Mouse (Mus musculus) cerebellum, adult 8-10 months (tissue): ENCODE measurements around the gene Mrpl58.
"Not testable (repeated sequence)": the region's sequence is repeated elsewhere in the genome, so short reads cannot be mapped to it uniquely, and the experiment has no call there.

Source experiments
- DNase-seq: peaks from one replicate; pipeline ENCODE4 v3.0.0; 2022

Gene Mrpl58

DNA sequence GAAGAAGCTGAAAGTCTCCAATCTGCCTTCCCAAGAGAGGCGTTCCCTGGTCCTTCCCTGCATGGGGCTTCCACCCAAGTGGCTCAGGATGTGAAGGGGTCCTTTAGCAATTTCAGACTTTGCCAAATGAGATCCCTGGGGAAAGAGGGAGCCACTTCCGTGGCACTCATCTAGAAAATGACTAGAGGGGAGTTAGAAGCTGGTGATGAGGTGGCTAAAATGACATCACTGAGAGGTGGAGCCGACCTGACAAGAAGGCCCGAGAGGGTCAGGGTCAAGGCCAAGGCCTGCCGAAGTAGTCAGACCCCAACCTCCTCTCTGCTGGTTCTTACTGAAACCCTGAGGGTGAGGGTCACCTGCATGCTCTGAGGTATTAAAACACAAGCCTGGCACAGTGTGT, 20.7 kb upstream of the Mrpl58 start:
- no peak for DNase-seq

DNA sequence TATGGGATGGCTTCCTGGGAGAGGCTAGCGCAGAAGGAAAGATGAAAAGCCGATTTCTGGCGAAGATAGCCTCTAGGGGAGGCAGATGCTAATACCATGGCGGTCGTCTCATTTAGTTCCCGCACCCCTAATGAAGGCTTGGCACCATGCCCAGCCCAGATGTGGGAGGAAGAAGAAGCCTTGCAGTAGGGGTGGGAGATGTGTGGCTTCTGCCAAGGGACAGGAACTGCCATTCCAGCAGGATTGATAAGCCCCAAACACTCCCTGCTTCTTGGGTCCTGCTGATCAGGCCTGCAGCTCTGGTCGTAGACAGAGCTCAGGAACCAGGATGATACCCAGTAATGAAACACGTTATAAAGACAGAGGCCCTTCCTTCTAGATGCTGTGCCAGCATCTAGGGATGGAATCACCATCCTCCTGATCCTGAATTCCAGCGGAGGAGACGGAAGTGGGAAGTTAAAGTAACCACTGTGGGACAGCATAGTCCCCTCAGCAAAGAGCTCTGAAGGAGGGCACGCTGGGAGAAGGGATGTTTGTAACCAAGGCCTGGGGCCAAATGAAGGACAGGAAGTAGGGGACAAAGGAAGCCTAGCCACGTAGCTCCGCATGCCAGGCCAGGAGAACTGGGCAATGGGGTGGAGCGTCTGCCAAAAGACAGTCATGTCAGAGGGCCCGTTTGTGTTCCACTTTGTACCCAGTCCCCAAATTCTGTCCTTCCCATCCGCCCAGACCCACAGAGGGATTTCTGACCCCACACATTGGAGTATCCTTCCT, 19.7 kb upstream of the Mrpl58 start:
- no peak for DNase-seq

DNA sequence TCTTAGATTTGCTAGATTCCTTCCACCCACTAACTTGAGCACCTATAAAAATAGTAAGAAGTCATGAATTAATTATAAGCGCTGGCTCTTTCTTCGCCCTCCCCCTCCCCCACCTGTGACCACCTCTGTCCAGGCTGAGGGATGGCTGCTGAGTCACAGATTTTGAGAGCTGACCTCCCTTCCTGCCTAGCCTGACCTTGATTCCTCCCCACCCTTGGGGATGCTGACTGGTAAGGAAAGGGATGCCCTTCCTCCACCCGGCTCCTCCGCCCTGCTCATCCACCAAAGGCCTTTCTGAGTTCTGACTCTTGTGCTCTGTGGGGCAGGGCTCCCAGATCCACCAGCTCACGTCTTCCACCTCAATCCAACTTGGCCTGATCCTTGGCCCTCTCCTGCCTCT, 19.0 kb upstream of the Mrpl58 start:
- DNase-seq: no peak

DNA sequence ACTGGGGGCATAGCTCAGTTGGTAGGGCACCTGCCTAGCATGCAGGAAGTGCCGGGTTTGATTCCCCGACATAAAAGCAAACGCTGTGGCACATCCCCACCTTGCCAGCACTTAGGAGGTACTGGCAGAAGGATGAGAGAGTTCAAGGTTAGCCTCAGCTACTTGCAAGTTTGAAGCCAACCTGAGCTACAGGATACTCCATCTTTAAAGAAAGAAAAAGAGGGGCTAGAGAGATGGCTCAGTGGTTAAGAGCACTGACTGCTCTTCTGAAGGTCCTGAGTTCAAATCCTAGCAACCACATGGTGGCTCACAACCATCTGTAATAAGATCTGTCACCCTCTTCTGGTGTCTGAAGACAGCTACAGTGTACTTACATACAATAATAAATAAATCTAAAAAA, 16.7 kb upstream of the Mrpl58 start:
- not testable (repeated sequence) for DNase-seq

DNA sequence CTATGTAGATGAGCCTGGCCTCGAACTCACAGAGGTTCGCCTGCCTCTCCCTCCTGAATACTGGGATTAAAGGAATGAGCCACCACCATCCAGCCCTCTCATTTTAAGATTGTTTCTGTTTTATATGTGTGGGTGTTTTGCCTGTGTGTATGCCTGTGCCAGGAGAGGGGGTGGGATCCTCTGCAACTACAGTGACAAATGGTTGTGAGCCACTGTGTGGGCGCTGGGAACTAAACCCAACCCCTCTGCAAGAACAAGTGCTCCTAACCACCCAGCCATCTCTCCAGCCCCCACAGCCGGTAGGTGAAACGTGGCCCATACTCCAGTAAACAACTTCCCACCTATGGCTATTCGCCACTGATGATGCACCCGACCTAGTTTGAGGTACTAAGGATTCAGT, 12.2 kb upstream of the Mrpl58 start:
- DNase-seq: no peak

DNA sequence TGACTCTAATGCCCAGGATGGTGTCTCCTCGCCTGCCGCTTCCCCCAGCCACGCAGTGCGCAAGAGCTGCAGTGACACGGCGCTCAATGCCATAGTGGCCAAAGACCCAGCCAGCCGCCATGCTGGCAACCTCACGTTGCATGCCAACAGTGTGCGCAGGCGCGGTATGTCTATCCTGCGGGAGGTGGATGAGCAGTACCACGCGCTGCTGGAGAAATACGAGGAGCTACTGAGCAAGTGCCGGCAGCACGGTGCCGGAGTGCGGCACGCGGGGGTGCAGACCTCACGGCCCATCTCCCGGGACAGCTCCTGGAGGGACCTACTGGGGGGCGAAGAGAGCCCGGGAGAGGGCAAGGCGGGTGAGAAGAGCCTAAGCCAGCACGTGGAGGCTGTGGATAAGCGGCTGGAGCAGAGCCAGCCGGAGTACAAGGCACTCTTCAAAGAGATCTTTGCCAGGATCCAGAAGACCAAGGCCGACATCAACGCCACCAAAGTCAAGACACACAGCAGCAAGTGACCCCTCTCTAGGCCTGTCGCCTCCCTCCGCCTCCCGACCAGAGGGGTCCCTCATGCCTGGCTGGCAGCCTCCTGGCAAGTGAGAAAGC, 9.7 kb upstream of the Mrpl58 start:
- peak; percentile 76 for DNase-seq

DNA sequence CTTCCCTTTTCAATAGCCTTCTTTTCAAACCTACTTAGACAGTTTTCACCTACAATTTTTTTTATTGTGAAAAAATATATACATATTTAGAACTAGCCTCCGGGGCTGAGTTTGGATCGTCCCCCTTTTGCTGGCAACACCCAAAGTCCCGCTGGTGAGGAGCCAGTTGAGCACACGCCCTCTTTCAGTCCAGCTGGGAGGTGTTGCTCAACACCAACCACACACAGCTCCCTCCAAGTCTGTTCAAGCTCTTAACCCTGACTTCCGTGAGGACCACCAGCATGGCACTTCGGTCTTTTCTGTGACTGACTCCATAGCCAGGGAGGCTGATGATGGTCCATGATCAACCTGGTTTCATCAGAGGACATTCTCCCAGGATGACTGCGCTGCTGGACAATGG, 5.5 kb upstream of the Mrpl58 start:
- DNase-seq: no peak

DNA sequence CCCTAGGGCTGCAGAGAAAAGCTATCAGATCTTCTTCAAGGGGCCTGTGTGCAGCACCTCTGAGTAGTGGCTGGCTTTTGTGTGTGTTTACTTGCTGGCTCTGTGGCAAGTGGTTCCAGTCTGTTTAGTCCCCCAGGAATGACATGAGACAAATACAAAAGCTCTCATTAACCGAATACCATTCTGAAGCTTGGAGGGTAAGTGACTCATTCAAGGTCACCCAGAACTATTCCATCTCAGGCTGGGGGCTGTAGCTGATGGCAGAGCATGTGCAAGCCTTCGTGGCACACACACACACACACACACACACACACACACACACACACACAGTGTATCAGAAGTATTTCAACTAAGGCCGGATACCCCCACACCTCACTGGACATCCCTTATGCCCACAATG, 3.4 kb upstream of the Mrpl58 start:
- no peak for DNase-seq

DNA sequence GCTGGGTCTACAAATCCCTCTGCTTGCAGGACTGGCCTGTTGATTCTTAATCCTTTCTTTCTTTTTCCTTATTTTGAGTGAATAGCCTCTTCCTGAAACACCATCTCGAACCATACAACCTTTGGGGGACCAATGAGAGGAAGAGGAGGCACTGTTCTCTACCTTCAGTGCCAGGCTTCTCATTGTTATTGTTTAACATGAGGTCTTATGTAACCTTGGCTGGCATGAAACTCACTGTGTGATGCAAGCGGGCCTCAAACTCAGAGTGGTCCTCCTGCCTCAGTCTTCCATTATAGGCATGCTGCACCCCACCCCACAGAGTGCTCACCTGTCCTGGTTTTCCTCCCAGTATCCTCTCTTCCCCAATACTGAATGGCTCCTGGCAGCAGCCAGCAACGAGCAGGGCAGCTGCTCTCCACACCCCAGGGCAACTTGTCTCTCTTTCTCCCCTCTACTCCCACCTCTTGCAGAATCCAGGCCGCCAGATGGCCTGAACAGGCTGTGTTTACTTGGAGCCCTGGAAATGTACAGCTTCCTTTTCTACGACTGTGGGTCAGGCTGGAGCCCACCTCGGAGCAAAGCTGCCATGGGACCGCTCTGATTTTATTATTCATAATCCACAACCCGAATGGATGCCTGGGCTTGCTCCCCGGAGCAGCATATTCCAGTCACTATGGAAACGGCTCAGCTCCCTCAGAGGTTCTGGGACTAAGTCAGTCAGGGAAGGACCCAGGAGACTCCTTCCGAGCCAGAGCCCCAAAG, 2.7 kb upstream of the Mrpl58 start:
- DNase-seq: peak; percentile 77

DNA sequence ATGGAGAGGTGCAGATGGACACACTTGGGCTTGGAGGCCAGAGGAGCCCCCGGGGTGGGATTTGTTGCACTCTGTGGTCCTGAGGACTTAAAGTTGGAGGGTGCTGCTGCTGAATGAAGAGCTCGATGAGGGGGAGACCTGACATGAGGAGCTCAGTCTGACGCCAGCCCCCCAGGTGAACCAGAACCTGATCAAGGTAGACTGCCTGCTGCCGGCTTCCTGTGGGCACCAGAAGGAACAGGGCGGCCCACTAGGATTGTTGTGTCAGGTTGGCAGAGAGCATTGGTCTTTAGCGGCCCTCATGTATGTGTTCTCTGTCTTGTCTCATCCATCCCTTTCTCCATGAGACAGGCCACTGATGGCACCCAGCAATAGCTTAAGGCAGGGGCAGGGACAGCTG, 2.2 kb downstream of the Mrpl58 start:
- DNase-seq: no peak

DNA sequence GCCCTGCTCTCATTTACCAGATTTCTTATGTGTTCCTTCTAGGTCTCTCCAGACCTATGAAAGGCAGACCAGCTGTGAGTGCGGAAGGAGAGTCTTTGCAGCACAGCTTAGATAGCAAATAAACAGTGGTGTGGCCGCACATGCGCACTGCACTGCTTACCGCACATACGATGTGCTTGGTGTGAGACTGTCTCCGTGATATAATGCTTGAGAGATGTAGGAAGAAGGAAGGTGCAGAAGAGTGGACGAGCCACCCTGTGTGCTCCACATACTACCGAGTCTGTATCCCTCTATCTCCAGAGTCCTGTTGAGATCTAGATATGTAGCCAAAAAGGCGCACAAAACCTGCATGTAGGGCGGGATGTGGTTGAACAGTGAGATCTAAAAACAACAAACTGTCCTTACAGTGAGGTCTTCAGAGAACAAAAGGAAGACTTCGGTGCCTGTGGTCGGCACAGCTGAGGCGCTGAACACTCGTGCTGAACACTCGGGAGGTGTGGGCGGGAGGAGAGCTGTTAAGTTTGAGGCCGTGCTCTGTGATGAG, 3.4 kb downstream of the Mrpl58 start:
- no peak for DNase-seq

DNA sequence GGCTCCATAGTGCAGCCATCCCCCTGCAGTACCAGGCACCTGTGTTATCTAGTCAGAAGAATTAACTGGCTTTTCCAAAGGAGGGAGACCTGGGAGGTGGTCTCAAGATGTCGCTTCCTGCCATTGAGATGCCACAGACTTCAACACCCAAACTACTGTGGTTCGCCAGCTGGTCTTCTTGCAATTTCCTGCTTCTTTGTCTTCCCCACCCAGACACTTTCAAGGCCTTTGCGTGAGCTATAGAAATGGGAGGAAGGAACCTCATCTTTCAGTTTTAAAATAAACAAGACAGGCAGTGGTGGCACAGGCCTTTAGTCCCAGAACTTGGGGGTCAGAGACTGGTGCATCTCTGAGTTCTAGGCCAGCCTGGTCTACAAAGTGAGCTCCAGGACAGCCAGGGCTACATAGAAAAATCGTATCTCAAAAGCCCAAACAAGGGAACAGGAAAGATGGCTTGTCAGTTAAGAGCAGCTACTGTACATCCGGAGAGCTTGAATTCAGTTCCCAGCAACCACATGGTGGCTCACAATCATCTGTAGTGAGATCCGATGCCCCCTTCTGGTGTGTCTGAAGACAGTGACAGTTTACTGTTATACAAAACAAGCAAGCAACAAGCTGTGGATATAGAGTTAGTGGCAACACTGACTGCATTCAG, 4.8 kb downstream of the Mrpl58 start:
- no peak for DNase-seq

DNA sequence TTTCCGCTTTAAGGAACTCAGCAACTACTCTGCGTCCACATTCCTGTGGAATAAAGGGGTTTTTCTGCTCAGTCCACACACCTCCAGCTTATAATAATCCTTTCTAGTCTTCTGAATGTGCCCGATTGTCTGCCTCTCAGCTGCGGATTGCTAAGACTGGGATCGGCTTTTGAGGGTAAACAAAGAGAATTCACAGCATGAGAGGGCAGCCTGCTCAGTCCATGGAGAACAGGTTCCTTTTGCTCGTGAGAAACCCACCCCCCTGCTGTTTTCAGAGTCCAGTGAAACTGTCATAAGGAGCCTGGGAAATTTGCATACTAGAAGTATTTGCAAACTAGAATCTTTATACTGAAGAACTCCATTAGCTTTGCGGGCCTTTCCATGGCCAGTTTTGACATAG, 6.0 kb downstream of the Mrpl58 start:
- no peak for DNase-seq

DNA sequence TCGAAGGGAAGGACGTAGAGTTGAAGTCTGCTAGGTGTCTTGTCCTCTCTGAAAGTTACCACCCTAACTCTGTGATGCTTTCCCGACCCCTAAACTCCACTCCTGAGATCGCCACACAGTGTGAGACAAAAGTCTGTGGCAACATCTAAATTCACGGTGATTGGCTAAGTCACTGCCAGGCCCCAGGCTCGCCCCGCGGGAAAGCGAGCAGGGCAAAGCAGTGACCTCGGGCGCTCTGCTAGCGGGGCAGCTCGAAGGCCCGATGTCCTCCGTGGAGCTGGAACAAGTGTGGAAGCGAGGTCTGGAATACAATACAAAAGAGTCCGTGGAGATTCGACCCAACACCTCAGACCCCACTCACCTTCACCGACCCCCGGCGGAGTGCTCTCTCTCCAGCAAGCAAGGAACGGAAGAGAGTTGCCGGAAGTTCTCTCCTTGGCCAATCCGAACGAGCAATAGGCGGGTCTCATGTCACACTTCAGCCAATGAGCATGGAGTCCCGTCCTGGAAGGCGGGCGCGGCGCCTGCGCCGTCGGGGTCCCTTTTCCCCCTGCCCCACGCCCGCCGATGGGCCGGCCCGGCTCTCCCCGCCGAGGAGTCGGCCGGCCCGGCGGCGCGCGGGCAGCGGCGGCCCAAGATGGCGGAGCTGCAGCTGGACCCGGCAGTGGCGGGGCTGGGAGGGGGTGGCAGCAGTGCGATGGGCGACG, 16.1 kb downstream of the Mrpl58 start, which contains the start of the genes Atp5h and Kctd2:
Atp5h (minus strand) TSS at position 432 of the 707 bp plus-strand sequence.
Kctd2 (plus strand) TSS at position 598 of the 707 bp plus-strand sequence.
- DNase-seq: peak; percentile 94

DNA sequence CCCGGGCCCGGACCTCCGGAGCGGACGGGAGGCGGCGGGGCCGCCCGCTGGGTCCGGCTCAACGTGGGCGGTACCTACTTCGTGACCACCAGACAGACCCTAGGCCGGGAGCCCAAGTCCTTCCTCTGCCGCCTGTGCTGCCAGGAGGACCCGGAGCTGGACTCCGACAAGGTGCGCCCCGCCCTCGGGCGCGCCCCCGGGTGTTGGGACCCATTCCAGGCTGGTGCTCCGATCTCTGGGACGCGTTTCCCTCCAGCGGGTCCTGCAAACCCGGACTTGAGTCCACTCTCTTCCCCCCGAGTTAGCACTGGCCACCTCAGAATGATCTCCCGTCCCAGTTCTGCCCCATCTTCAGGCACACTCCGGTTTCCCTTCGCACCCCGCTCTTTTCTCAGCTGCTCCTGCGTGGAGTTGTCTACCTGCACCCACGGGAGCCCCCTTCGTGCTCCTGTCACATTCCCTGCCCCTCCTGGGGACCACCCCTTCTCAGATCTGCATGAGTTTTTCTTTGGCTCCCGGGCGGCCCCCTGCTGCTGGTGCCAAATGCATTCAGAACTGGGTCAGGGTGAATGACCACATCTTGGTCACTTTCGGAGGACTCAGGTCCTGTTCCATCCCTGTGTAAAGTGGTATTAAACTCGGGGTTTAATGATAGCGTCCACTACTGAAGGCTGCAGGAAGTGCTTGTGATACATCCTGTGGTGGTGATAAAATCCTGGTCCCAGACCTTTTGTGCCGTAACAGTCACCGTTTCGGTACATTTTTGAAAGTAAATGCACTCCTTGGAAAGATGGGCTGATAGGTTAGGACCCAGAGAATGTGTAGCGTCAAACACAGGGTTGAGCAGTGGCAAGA, 17.0 kb downstream of the Mrpl58 start:
- peak; percentile 73 for DNase-seq

DNA sequence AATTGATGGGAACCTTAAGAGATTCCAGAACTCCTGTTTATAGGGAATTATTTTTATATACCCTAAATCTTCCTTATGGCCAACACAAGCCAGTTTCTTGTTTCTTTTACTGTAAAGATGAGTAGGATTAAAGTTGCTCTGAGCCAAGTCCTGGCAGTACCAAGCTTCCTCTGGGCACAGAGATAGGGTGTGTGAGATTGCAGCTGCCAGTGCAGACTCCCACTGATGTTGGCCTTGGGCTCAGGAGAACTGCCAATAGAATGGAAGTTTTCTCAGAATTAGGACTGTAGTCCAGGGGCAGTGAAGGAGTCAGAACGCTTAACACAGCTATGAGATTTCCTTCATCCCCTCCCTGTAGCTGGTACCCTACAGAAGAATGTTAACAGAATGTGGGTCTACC, 17.8 kb downstream of the Mrpl58 start:
- no peak for DNase-seq

DNA sequence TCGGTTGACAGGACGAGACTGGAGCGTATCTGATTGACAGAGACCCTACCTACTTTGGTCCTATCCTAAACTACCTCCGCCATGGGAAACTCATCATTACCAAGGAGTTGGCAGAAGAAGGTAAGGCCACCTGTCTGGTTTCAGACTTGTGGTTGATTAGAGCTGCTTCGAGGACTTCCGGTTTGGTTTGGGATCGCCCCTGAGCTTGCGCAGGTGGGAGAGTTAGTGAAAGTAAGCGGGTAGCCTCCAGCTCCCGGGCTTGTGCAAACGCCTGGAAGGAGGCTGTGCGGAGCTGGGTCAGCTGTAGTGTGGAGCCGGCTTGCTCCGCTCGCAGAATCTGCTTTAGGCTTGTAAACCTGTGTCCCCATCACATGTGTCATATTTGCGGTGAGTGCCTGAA, 18.4 kb downstream of the Mrpl58 start:
- no peak for DNase-seq

DNA sequence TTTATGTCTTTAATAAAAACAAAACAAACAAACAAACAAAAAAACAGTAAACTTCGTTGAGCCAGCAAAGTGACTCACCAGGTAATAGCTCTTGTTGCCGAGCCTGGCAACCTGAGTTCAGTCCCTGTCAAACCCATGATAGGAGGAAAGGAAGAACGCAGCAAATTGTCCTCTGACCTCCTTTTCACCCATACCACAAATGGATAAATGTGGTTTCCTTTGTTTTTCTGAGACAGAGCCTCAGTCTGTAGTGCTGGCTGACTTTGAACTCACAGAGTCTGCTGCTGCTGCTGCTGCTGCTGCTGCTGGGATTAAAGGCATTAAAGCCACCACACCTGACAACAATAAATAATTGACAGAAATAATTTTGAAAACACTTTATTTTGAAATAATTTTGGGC, 19.5 kb downstream of the Mrpl58 start:
- DNase-seq: no peak

DNA sequence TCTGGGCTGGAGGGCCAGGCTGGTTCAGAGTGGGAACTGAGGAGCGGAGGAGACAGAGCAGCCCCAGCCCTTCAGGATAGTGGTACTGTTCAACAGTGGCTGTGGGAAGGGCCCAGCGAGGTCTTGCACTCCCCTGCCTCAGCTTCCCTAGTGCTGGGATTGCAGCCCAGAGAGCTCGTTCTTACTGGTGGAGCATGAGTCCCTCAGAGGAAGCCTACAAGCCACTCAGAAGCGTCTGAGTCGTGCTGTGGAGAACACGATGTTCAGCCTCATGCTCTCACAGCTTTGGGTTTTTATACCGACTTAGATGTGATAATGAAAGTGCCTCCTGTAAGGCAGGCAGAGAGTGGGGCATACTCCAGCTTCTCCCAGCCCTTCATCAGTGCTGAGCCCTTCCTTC, 21.1 kb downstream of the Mrpl58 start:
- no peak for DNase-seq

DNA sequence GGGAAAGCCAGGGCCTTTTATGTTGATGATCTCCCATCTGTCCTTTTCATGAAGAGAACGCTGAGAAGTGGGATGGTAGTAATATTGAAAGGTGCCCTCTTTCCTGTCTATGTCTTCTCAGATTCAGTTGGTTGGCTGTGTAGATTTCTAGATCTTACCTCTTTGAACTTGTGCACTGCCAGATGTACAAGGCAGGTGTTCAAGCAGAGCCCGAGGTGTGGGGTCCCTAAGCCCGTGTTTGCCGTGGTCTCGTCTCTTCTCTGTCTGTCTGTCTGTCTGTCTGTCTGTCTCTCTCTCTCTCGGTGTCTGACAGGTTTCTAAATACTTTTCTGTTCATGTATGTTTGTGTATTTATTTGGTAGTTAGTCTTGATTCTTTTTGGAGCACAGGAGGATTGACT, 22.1 kb downstream of the Mrpl58 start:
- no peak for DNase-seq
